24 mouse cellular contexts compared by ENCODE assay signal in the genomic region with DNA sequence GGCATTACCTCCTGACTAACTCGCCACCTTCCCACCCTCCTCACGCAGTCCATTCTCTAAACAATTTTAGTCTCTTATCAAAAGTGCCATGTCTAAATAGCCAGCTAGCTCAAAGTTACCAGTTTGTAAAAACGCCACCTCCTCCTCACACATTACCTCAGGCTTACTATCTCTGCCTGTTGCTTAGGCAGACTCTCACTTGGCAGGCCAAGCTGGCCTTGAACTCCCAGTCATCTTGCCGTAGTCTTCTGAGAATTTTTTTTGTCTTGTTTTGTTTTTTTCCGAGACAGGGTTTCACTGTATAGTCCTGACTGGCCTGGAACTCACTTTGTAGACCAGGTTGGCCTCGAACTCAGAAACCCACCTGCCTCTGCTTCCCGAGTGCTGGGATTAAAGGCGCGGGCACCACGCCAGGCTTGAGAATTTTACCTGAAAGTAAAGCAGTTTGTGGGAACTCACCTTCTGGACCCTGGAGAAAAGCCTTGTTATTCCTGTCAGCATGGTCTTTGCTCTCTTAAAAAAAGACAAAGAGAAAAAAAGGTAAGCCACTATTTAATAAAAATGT. TPM values are rescaled to one million over a fixed set of nuclear protein-coding genes. Genes with fewer than 3 reads are reported as not detected.
A peak's percentile ranks its signal among the peaks of the same experiment; 100 is the strongest.
DNase-seq lines count a peak whose midpoint lies in the region; ATAC-seq lines count a peak whose summit lies in the region.
"Had no signal": no experiment of that assay in that cellular context is flagged by ENCODE, and none has a peak within 500 bp of the region (broad histone marks: within the 10 kb centered on the region; RNA-seq: fewer than 3 reads in every experiment).

No protein-coding gene starts in this region.

- WGBS in midbrain, embryonic 13.5 days = 96% methylated on average over 10 of the region's 10 CpGs
- WGBS in midbrain, embryonic 15.5 days = 94% methylated on average over 10 of the region's 10 CpGs
- WGBS in intestine, embryonic 16.5 days = 92% methylated on average over 10 of the region's 10 CpGs

- DNase-seq in adrenal gland, adult (ENCODE audit: inconsistent age in 2 of 2, low spot score in 1 of 2) = peak; percentile 60 to 83
- no peak for DNase-seq in adrenal gland, adult 18-20 months (ENCODE audit: low spot score in 2 of 2)
- DNase-seq in adrenal gland, postnatal 36 days = peak; percentile 61 to 65
- DNase-seq in testis, postnatal 14 days (ENCODE audit: low spot score) = peak; percentile 66
- DNase-seq in gastrocnemius, postnatal 25 days = no peak
- DNase-seq: cerebellum, adult 18-20 months; cerebellum, adult 9-10 months; cerebellum, postnatal 14 days; gastrocnemius, adult 2 months; gastrocnemius, postnatal 14 days; heart, adult 2 months; heart, postnatal 14 days; kidney, adult 11 months had no signal

- no peak for ATAC-seq in midbrain, embryonic 13.5 days
- no peak for ATAC-seq in midbrain, embryonic 15.5 days (replicated peaks)
- ATAC-seq in intestine, embryonic 16.5 days = no peak
- ATAC-seq: forebrain, embryonic 13.5 days; forebrain, embryonic 16.5 days; Patski had no signal

- no peak overlapping the region for H3K4me2 ChIP-seq in midbrain, embryonic 13.5 days (replicated peaks)
- H3K4me2 ChIP-seq in midbrain, embryonic 15.5 days = no peak overlapping the region
- H3K4me2 ChIP-seq in intestine, embryonic 16.5 days (ENCODE audit: low read depth, low read length) = no peak overlapping the region
- H3K4me2 ChIP-seq: forebrain, embryonic 13.5 days; heart, embryonic 13.5 days; hindbrain, embryonic 12.5 days; hindbrain, embryonic 15.5 days had no signal

- no peaks in the 10 kb centered on the region for H3K4me1 ChIP-seq in midbrain, embryonic 13.5 days (replicated peaks)
- H3K4me1 ChIP-seq in midbrain, embryonic 15.5 days = 0 out of 2 replicates have a peak, but pooled peaks cover 4% of the 10 kb centered on the region
- H3K4me1 ChIP-seq in intestine, embryonic 16.5 days (ENCODE audit: control insufficient read depth, insufficient read depth, low read length) = peaks cover 2% of the 10 kb centered on the region; the same call in 1 of the 2 replicates
- H3K4me1 ChIP-seq: heart, embryonic 10.5 days; hindbrain, embryonic 15.5 days had no signal

- no peak overlapping the region for H3K4me3 ChIP-seq in midbrain, embryonic 13.5 days (replicated peaks)
- no peak overlapping the region for H3K4me3 ChIP-seq in midbrain, embryonic 15.5 days
- H3K4me3 ChIP-seq in intestine, embryonic 16.5 days (ENCODE audit: low read length) = no peak overlapping the region
- H3K4me3 ChIP-seq: forebrain, embryonic 10.5 days; forebrain, embryonic 13.5 days; gastrocnemius, adult 2 months; heart, adult 2 months; heart, embryonic 10.5 days; heart, embryonic 13.5 days; hindbrain, embryonic 12.5 days; hindbrain, embryonic 15.5 days had no signal

- no peaks in the 10 kb centered on the region for H3K27me3 ChIP-seq in midbrain, embryonic 13.5 days
- H3K27me3 ChIP-seq in midbrain, embryonic 15.5 days (replicated peaks) = no peaks in the 10 kb centered on the region
- H3K27me3 ChIP-seq in intestine, embryonic 16.5 days (replicated peaks; ENCODE audit: control insufficient read depth, insufficient read depth, low read length) = no peaks in the 10 kb centered on the region
- H3K27me3 ChIP-seq: forebrain, embryonic 13.5 days; heart, embryonic 13.5 days; hindbrain, embryonic 12.5 days; hindbrain, embryonic 15.5 days; Patski had no signal

- H3K27ac ChIP-seq in midbrain, embryonic 13.5 days = no peak overlapping the region
- H3K27ac ChIP-seq in midbrain, embryonic 15.5 days = no peak overlapping the region
- no peak overlapping the region for H3K27ac ChIP-seq in intestine, embryonic 16.5 days (ENCODE audit: low read length)
- H3K27ac ChIP-seq: forebrain, embryonic 10.5 days; forebrain, embryonic 13.5 days; gastrocnemius, adult 2 months; heart, adult 2 months; heart, embryonic 10.5 days; heart, embryonic 13.5 days; hindbrain, embryonic 12.5 days; hindbrain, embryonic 15.5 days had no signal

- 0 out of 2 replicates have a peak overlapping the region, but pooled peaks have one; percentile 14 for H3K9ac ChIP-seq in midbrain, embryonic 13.5 days (replicated peaks)
- no peak overlapping the region for H3K9ac ChIP-seq in midbrain, embryonic 15.5 days
- no peak overlapping the region for H3K9ac ChIP-seq in intestine, embryonic 16.5 days (ENCODE audit: low read depth, low read length)
- H3K9ac ChIP-seq: forebrain, embryonic 13.5 days; heart, embryonic 13.5 days; hindbrain, embryonic 12.5 days; hindbrain, embryonic 15.5 days had no signal

- no peaks in the 10 kb centered on the region for H3K9me3 ChIP-seq in midbrain, embryonic 13.5 days
- H3K9me3 ChIP-seq in midbrain, embryonic 15.5 days = no peaks in the 10 kb centered on the region
- no peaks in the 10 kb centered on the region for H3K9me3 ChIP-seq in intestine, embryonic 16.5 days (ENCODE audit: control insufficient read depth, low read length)
- H3K9me3 ChIP-seq: forebrain, embryonic 10.5 days; forebrain, embryonic 13.5 days; heart, embryonic 10.5 days; heart, embryonic 13.5 days; hindbrain, embryonic 12.5 days; hindbrain, embryonic 15.5 days had no signal

- peaks cover 39% of the 10 kb centered on the region for H3K36me3 ChIP-seq in midbrain, embryonic 13.5 days
- H3K36me3 ChIP-seq in midbrain, embryonic 15.5 days (replicated peaks) = peaks cover 23% of the 10 kb centered on the region; the same call in 1 of the 2 replicates
- H3K36me3 ChIP-seq in intestine, embryonic 16.5 days (ENCODE audit: control insufficient read depth, insufficient read depth, low read length) = peaks cover 2% of the 10 kb centered on the region; the same call in 1 of the 2 replicates

RNA-seq across cellular contexts. Expression of gene Ash1l, which starts 8.0 kb away (rescaled TPM):
- 10 to 100 TPM; 43.5 to 47.0 TPM for total RNA-seq in adrenal gland, adult 18-20 months (2021)
- 22.2 and 23.0 TPM in 2 replicates for polyA plus RNA-seq in midbrain, embryonic 13.5 days (2015; fragmentation: Nextera tagmentation; extraction: Ambion mirVana)
- polyA plus RNA-seq in midbrain, embryonic 15.5 days (2015; fragmentation: Nextera tagmentation; extraction: Ambion mirVana) = 21.1 and 22.0 TPM in 2 replicates
- 10 to 100 TPM; 49.3 to 52.2 TPM for total RNA-seq in adrenal gland, postnatal 36 days (2021)
- polyA plus RNA-seq in intestine, embryonic 16.5 days (2015; fragmentation: Nextera tagmentation; extraction: Ambion mirVana) = 13.1 and 13.8 TPM in 2 replicates
- 10 to 100 TPM; 22.9 to 23.9 TPM for total RNA-seq in gastrocnemius, postnatal 25 days (2021)

RNA-seq across cellular contexts. Expression of gene Dap3, which starts 8.6 kb away (rescaled TPM):
- 100 to 1,000 TPM; 128 to 140 TPM for total RNA-seq in adrenal gland, adult 18-20 months (2021)
- 128 and 131 TPM in 2 replicates for polyA plus RNA-seq in midbrain, embryonic 13.5 days (2015; fragmentation: Nextera tagmentation; extraction: Ambion mirVana)
- 123 and 126 TPM in 2 replicates for polyA plus RNA-seq in midbrain, embryonic 15.5 days (2015; fragmentation: Nextera tagmentation; extraction: Ambion mirVana)
- total RNA-seq in adrenal gland, postnatal 36 days (2021) = 100 to 1,000 TPM; 128 to 140 TPM
- polyA plus RNA-seq in intestine, embryonic 16.5 days (2015; fragmentation: Nextera tagmentation; extraction: Ambion mirVana) = 162 and 165 TPM in 2 replicates
- 10 to 100 TPM; 65.7 to 75.2 TPM for total RNA-seq in gastrocnemius, postnatal 25 days (2021)

RNA-seq across cellular contexts. Expression of gene Msto1, which starts 28.6 kb away (rescaled TPM):
- 10 to 100 TPM; 16.0 to 16.5 TPM for total RNA-seq in adrenal gland, adult 18-20 months (2021)
- 44.7 and 50.8 TPM in 2 replicates for polyA plus RNA-seq in midbrain, embryonic 13.5 days (2015; fragmentation: Nextera tagmentation; extraction: Ambion mirVana)
- 49.5 and 52.2 TPM in 2 replicates for polyA plus RNA-seq in midbrain, embryonic 15.5 days (2015; fragmentation: Nextera tagmentation; extraction: Ambion mirVana)
- 10 to 100 TPM; 19.0 to 24.1 TPM for total RNA-seq in adrenal gland, postnatal 36 days (2021)
- polyA plus RNA-seq in intestine, embryonic 16.5 days (2015; fragmentation: Nextera tagmentation; extraction: Ambion mirVana) = 43.4 and 45.6 TPM in 2 replicates
- total RNA-seq in gastrocnemius, postnatal 25 days (2021) = 1 to 10 TPM; 6.6 to 9.8 TPM

Comparison
In these comparisons a context has a peak if more than half of its experiments do, and no peak if none do; other contexts are left out.
1. DNase-seq: peak in adrenal gland, adult (2 of 2), adrenal gland, postnatal 36 days (2 of 2) and testis, postnatal 14 days (single experiment); none in adrenal gland, adult 18-20 months (0 of 2) and gastrocnemius, postnatal 25 days (single experiment).